Mouse (Mus musculus): ENCODE data around the gene Pigm.
A peak's percentile ranks its signal among the peaks of the same experiment; 100 is the strongest.

Gene Pigm

DNA sequence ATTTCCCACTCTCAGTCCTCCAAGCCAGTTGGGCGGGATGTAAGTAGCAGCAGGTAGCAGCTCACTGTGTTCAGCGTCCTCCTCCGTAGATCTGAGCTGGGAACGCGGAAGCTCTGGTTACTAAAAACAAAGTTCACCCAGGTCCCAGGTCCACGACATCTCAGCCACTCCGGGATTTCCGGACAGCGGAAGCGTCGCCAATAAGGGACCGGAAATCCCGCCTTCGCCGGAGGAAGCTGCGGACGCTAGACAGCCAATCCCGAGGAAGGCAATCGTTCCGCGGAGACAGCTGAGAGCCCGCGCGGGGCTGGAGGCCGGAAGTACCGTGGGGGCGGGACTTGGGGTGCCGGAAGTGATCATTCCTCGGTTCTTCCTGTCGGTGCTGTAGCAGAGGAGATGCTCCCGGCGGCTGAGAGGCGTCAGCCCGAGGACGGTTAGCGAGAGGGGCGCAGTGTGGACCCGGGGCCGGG, at the start of gene Pigm:
TSS of gene Pigm (plus strand) at position 349 of the 470 bp plus-strand sequence.
- DNase-seq (ENCODE audit: low spot score in 2 of 2) = peak; percentile 97 to 99

DNA sequence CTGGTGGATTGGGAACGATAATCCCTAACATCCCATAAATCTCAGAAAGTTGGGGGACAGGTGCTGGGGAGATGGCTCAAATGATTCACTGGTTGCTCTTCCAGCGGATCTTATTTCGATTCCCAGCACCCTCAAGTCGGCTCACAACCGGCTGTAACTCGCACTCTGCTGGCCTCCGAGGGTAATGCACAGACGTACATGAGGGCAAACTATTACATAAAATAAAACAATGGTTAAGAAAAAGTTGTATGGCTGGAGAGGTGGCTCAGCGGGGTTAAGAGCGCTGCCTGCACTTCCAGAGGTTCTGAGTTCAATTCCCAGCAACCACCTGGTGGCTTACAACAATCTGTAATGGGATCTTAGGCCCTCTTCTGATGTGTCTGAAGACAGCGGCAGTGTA, 49.7 kb upstream of the Pigm start:
- DNase-seq (ENCODE audit: low spot score in 2 of 2) = no peak

DNA sequence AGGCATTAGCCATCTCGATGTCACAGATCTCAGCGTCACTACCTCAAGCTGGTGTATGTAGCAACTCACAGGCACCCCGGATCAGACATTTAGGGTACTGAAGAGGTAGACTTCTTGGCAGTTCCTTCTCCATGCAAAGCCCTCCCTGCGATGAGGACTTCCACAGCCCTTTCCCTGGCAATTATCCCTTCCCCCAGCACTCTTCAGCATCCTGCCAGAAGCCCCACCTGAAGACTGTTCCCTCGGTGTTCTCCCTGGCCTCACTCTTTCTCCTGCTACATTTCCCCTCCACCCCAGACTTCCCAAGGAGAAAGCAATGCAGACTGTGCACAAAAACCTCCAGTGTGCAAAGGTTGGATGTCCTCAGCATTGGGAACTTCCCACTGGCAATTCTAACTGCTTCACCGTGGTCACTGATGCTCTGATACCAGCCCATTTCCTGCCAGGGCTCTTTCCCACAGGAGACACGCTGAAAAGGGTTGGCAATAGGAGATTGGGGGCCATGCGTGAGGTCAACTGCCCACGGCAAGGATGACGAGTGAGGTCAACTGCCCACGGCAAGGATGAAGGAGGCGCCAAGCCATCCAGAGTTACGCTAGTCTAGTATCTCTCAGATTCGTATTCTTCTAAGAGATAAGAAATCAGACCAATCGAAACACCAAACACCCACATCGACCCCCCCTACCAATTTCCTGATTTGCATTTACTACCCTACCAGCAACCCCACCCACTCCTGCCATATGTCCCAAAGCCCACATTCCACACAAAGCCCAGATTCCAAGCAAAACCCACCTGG, 48.9 kb upstream of the Pigm start:
- DNase-seq (ENCODE audit: low spot score in 2 of 2) = no peak

DNA sequence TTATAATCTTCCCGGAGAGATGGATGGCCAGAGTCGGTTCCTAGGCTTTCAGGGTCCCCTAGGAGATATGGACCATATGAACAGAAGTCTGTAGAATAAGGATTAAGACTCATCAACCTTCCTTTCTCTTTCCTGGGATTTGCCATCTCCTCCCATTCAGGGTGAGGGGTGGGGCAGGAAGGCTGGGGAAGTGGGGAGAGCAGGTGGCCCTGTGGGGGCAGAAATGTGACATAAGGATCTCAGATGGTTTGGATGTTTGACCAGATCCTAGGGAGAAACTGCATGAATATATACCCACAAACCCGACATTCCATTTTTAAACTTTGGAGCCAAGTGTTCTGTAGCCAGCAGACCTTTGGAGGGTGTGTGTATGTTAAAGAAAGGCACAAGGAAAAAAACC, 48.3 kb upstream of the Pigm start:
- no peak for DNase-seq (ENCODE audit: low spot score in 2 of 2)

DNA sequence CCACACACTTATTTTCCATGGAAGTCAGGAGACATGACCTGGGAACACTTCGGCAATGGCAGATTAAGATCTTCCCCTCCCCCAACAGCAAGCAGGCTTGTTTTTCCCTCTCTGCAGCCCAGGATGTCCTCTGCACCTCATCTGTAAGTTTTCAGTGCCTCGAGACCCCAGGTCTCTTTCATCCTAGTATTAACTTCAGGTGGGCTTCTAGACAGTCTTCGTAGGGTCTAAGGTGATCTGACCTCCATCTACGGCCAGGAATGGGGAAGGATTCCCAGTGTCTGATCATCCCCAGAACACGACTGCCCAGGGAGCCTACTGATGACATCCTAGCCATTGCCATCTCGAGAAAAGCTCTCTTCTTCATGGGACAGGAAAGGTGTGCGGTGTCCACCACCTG, 47.9 kb upstream of the Pigm start:
- DNase-seq (ENCODE audit: low spot score in 2 of 2) = no peak

DNA sequence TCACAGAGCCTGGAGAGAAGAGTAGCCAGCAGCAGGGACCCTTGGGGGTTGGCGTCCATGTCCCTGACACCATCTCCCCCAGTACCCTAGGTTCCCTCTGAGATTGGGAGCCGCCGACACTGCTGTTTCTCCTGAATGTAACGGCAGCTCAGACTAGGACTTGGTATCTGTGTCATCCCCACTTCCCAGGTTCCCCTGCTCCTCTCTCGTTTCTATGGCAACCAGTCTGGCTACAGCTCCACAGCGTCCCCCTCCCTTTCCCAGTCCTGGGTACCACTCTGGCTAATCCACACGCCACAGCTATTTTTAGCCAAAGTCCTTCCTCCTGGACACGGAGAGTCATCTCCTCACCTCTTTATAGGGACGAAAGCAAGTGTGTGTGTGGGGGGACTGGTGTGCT, 47.2 kb upstream of the Pigm start, which contains the start of gene Kcnj9:
TSS of gene Kcnj9 (minus strand) at position 188 of the 400 bp plus-strand sequence.
- peak; percentile 77 to 87 for DNase-seq (ENCODE audit: low spot score in 2 of 2)

DNA sequence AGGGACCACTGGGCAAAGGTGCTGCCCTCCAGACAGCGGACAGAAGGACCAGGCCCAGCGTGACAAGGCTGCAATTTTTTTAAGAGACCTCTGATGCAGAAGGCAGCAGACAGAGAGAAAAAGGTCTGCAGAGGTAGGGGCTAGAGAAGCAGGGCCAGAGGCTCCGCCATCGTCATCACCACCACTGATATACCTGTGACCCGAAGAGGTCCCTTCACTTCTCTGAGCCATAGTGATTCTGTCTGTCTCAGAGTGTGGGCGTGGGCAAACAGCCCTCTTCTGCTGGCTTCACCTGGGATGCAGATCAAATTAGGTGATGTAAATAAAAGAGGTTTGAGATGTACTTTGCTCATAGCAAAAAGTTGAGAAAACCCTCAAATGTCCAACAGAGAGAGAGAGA, 46.7 kb upstream of the Pigm start:
- no peak for DNase-seq (ENCODE audit: low spot score in 2 of 2)

DNA sequence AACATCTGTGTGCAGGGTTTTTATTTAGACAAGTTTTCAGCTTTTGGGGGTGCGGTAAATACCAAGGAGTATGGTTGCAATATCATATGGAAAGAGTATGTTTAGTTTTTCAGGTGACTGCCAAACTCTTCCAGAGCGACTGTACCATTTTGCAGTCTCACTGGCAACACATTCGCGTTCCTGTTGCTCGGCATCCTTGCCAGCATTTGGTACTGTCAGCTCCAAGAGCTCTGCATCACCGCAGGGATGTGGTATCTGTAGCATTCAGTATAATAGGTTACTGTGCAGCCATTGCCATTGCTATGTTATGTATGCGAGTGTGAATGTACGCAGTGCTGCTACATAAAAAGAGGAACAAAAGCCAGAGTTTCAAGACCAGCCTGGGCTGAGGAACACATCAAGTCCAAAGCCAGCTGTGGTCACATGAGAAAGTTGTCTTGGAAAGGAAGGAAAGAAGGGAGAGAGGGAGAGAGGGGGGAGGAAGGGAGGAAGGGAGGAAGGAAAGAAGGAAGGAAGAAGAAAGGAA, 44.9 kb upstream of the Pigm start:
- DNase-seq (ENCODE audit: low spot score in 2 of 2) = no peak

DNA sequence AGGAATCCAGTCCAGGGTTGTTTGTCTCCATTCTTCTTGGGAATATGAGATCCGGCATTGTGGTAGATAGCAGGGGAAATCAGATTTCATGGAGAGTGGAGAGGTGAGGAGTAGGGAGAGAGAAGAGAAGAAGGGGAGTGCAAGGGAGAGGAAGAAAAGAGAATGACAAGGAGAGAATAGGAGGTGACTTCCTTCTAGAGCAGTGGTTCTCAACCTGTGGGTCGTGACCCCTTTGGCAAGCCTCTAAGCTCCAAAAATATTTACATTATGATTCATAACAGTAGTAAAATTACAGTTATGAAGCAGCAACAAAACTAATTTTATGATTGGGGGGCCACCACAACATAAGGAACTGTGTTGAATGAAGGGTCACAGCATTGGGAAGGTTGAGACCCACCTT, 43.4 kb upstream of the Pigm start:
- no peak for DNase-seq (ENCODE audit: low spot score in 2 of 2)

DNA sequence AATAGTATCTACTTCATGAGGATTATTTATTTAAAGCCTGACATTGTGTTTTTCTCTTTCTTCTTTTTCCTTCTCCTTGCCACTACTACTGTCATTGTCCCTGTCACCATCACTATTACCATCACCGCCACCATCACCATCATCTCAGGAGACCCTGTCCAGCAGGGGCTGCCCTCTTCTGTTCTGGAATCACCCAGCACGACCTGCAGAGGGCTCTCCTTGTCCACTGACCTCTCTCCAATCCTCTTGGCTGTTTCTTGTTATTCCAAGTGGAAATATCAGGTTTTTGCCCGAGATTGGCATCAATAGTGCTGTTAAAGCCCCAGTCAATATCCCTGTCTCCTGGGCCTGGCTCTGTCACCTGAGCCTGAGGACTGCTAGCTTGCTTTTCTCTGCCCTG, 42.8 kb upstream of the Pigm start:
- no peak for DNase-seq (ENCODE audit: low spot score in 2 of 2)

DNA sequence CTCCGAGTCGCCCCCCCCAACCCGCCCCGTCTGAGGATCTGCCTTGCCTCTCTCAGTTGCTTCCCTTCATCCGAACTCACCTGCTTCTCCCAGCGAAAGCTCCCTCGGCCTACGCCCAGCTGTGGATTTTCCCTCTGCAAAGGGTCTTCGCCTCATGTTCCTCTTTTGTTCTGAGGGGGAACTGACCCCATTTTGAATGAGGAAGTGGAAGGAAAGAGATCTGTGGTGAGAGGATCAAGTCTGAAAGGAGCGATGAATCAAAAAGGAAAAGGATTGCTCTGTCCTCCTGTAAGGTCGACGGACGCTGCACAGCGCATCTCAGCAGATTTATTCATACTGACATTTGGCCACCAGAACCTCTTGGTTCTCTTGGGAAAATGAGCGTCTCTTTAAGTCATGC, 40.5 kb upstream of the Pigm start:
- no peak for DNase-seq (ENCODE audit: low spot score in 2 of 2)

DNA sequence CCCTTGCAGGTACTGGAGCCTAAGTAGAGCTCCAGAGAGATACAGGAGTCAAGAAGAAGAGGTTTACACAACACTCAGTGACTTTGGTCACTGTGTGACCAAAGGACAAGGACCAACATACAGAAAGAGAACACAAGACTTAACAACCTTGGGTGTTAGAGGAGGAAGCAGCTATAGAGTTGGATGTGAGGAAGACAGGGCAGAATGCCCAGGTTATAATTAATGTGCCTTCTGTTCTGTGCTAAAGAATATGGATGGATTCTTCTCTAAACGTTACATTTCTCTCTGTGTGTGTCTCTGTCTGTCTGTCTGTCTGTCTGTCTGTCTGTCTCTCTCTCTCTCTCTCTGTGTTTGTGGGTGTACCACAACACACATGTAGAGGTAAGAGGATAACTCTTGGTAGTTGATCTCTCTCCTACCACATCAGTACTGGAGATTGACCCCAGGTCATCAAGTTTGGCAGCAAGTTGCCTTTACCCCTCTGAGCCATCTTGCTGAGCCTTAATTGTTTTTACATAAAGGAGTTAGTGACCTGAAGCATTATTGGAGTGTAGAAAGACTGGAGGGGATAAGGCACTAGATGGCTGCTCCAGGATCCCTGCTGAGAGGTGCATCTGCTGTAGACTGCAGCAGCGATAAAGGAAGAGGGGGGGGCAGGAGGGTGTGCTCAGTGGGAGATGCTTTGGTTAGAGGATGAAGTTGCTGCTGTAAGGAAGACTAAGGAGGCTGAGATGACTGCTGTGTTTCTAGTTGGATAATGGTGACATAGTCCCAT, 38.7 kb upstream of the Pigm start:
- DNase-seq (ENCODE audit: low spot score in 2 of 2) = no peak

DNA sequence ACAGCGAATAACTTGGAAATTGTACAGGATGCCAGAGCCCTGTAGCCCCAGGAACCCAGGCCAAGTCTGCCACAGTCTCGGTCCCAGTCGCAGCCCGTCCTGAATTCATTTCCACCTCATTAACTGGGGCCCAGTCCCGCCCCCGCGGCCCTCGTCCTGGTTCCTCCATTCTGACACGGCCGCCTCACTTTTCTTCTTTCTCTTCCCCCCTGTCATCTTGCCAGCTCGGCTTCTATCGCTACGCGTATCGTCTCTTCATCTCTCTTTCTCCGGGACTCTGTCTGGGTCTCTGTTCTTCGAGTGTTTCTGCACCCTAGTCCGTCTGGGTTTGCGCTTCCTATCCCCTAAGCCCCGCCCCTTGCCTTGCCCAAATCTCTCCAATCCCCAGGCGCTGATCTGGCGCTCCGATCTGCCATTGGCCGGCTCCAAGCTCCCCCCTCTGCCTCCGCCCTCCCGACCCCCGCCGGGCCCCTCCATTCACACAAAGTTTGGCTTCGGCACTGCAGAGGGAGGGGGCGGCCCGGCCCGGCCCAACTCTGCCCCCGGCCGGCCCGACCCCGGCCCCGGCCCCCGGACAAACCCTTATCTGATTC, 35.5 kb upstream of the Pigm start, which contains the start of gene Kcnj10:
TSS of gene Kcnj10 (plus strand) at position 482 of the 593 bp plus-strand sequence.
- peak; percentile 72 to 80 for DNase-seq (ENCODE audit: low spot score in 2 of 2)

DNA sequence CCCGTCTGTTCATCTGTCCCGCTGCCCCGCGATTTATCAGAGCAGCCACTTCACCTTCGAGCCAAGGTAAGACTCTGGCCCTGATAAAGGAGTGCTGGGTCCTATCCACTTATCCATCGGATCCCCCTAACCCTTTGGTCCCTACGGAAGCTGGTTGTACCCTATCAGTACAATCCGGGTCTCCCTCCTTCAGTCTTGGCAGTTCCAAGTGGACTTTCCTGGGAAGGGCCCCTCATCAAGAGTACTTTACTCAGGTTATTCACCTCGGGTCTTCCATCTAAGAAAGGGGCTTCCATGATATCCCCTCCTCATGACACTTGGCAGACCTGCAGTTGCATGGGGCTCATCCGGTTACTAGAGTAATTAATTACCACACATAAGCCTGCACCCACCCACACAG, 35.0 kb upstream of the Pigm start:
- no peak for DNase-seq (ENCODE audit: low spot score in 2 of 2)

DNA sequence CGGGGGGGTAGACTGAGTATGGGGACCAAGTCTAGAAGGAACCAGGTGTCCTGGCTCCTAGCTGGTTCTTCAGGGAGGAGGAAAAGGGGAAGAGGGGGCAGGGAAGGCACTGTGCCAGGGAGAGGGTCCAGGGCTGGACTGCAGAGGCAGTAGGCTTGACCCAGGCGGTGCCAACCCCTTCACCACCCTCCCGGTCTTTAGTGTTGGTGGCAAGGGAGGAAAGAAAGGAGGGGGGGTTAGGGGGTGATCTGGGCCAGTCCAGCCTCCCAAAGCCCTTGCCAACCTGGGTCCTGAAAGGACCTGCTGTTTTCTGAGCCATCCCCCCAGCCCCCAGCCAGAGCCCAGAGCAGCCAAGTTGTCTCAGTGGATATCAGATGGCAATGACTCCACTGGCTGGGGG, 33.6 kb upstream of the Pigm start:
- peak in 1 of 2 experiments; percentile 63 for DNase-seq (ENCODE audit: low spot score in 2 of 2)

DNA sequence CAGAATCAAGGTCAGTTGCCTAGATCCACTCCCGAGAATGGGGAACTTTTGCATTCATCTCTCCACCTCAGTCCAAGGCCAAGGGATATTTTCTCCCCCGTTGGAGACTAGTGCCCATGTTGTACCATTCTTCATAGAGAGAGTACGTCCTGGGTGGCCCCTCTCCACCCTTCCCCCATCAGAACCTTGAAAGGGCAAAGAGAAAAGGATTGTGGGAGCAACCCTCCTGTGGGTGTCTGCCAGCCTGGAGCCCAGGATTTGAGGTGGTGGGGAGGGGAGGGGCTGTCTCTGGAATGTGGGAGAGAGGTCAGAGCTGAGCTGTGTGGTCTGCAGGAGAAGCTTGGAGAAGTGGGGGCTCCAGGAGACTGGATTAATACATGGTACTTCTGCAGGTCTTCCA, 32.4 kb upstream of the Pigm start:
- DNase-seq (ENCODE audit: low spot score in 2 of 2) = no peak

DNA sequence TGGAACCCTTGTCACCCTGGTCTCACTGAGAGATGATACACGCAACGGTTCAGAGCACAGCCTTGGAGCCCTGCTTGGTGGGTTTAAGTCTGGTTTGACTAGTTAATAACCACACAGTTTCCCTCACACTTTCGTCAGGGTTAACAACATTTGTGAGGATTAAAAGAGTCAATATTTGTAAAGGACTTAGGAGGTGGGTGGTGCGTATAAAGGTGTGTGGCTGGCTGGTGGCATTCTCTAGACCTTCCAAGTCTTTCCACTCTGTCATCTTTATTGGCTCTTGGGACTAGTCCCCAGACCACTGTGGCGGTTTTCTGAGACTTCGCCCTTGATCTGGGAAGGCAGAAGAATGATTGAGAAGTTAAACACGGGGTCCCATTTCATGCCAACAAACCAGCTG, 31.5 kb upstream of the Pigm start:
- DNase-seq (ENCODE audit: low spot score in 2 of 2) = no peak

DNA sequence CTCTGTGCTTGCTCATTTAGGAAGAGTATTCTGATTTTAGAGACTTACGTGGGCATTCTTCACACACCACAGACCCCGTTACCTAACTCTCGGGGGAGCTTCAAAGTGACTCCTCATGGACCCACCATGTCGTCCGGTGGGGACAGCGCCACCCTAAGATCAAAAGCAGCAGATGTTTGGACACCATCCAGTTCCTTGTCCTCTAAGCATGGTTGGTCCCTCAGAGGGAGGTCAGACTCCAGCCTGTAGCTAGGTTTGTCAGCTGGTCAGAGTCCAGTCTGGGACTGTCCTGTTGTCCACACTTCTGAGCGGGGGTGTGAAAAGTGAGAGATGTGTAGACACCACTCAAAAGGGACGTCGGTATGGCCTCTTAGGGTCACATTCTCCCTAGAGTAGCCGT, 29.6 kb upstream of the Pigm start:
- no peak for DNase-seq (ENCODE audit: low spot score in 2 of 2)

DNA sequence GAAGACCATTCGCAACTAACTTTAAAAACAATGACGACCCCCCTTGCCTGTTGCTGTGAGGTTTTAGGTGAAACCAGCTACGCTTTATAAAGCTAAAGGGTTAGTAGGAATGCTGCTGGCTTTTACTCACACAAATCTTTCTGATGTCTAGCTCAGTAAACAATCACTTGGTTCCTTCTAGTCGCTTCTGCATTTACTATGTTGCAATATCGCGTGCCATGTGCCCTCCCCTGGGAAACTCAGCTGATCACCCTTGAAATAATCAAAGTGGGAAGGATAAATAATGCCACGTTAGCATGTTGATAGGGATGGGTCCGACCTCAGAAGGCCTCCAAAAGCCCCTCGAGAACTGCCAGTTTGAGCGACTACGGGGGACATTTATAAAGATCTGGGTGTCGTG, 29.0 kb upstream of the Pigm start:
- no peak for DNase-seq (ENCODE audit: low spot score in 2 of 2)

DNA sequence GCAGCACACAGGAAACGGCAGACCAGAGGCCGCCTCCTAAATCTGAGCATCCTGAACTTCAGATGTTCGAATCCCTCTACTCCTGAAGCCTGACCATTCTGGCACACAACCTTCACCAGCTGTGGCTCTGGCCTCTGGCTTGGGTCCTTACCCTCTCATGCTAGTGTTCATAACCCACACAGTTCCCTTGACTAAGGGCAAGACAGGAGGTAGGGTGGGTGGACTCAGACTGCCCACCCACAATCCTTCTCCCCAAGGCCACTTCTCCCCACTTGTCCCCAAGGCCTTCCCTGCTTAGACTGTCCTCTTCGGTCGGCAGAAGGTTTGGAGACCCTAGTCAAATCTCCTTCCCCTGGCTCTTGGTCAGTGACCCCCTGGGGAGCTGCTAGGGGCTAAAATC, 26.8 kb upstream of the Pigm start:
- DNase-seq (ENCODE audit: low spot score in 2 of 2) = no peak

DNA sequence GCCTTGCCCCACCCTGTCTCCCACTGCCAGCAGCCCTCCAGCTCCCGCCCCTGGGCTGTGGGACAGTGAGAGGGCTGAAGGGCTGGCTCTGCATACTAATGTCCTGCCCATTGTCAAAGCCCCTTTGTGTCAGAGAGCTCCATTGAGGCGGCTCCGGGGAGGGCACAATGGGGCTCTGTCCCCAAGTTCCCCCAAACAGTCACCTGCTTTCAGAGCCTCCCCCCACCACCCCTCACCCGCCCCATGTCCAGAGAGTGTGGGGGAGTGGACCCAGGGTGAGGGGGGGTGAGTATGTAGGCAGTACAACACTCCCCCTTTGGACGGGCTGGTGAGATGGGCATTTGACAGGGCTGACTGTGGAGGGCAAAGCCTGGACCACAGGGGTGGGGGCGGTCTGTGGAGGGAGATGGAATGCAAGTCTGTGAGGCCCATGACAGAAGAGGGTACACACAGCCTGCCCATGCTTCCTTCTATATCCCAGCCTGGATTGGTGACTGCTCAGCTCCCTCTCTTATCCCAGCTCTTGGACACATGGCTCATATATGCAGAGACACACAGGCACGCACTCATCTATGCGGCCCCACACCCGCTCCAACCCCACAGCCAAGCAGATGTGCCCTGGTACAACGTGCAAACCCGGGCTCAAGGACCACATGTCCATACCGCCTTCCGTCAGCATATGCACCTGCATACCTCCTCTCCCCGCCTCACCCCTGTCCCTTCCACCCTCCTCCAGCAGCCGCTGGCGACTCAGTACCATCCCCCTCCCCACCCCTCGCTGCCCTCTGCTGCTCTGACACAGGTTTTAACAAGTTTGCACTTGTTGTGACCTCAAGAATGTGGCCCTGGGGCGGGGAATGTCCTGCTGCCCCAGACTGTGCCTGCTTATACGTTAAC, 26.2 kb upstream of the Pigm start:
- peak; percentile 57 to 66 for DNase-seq (ENCODE audit: low spot score in 2 of 2)
